Mouse (Mus musculus) kidney, embryonic 15.5 days (tissue): Measurements from ENCODE around the gene Ispd. TPM values are rescaled to one million over a fixed set of nuclear protein-coding genes. Genes with fewer than 3 reads are reported as not detected.
"Not testable (repeated sequence)": the region's sequence is repeated elsewhere in the genome, so short reads cannot be mapped to it uniquely, and the experiment has no call there.

ENCODE experiments used
- ATAC-seq: fragments of 200-750 bp; cut with Nextera tagmentation; replicated peaks from 2 replicates; pipeline ENCODE4 v1.8.0; 2017; ENCODE audit warnings: moderate TSS enrichment; ENCODE audit not compliant: low FRiP score
- H3K27ac ChIP-seq: fragments of 300-500 bp; sonication (generic); 2 replicates; pipeline ENCODE4 v1.5.1; 2015; ENCODE audit warnings: mild to moderate bottlenecking, inconsistent platforms
- H3K27me3 ChIP-seq: fragments of 300-500 bp; sonication (generic); 2 replicates; pipeline ENCODE4 v1.6.1; 2015; ENCODE audit warnings: inconsistent platforms
- H3K36me3 ChIP-seq: fragments of 300-500 bp; sonication (generic); 2 replicates; pipeline ENCODE4 v1.6.1; 2015; ENCODE audit warnings: inconsistent platforms
- H3K4me1 ChIP-seq: fragments of 300-500 bp; sonication (generic); 2 replicates; pipeline ENCODE4 v1.6.1; 2015; ENCODE audit warnings: inconsistent platforms
- H3K4me2 ChIP-seq: fragments of 300-500 bp; sonication (generic); 2 replicates; pipeline ENCODE4 v1.6.1; 2015; ENCODE audit warnings: moderate library complexity, mild to moderate bottlenecking, inconsistent platforms
- H3K4me3 ChIP-seq: fragments of 300-500 bp; sonication (generic); replicated peaks from 2 replicates; pipeline ENCODE4 v1.5.1; 2015; ENCODE audit warnings: mild to moderate bottlenecking, inconsistent platforms
- H3K9ac ChIP-seq: fragments of 300-500 bp; sonication (generic); 2 replicates; pipeline ENCODE4 v1.6.1; 2015; ENCODE audit warnings: mild to moderate bottlenecking, inconsistent platforms
- H3K9me3 ChIP-seq: fragments of 300-500 bp; sonication (generic); replicated peaks from 2 replicates; pipeline ENCODE4 v1.6.1; 2016; ENCODE audit warnings: inconsistent platforms
- WGBS: fragments of 180-500 bp; shearing (Covaris S2); methylation state at CpG from one replicate; pipeline ENCODE4 v1.1.7; 2015; ENCODE audit warnings: mixed read lengths; 5-methylcytosine and 5-hydroxymethylcytosine counted together
- polyA plus RNA-seq: library from polyadenylated mRNA; unstranded; fragments of >200 nt; fragmentation: Nextera tagmentation; extraction: Ambion mirVana; gene quantifications from 2 replicates; pipeline ENCODE4 v1.2.1, GENCODE M21; 2015

Gene Ispd
- 15.2 and 16.8 TPM in 2 replicates for polyA plus RNA-seq

GRCm38 (mm10) chr12:36381441-36382340 lies at the start of gene Ispd, which contains the start of gene D630036H23Rik:
Gene Ispd (plus strand): TSS chr12:36381450.
Gene D630036H23Rik (minus strand): TSS chr12:36382181.
- H3K27ac ChIP-seq: peak within 1 kb of the TSS; percentile 96
- H3K9me3 ChIP-seq: no peaks in the 10 kb centered on the region
- H3K36me3 ChIP-seq: no peaks in the 10 kb centered on the region
- WGBS: under 1% methylated on average over 64 of the region's 64 CpGs
- H3K9ac ChIP-seq: peak within 1 kb of the TSS; percentile 92
- peak; percentile 95 for ATAC-seq
- H3K4me3 ChIP-seq: peak within 1 kb of the TSS; percentile 69
- no peaks in the 10 kb centered on the region for H3K27me3 ChIP-seq
- peaks cover 24% of the 10 kb centered on the region for H3K4me1 ChIP-seq
- peak within 1 kb of the TSS; percentile 86 for H3K4me2 ChIP-seq

GRCm38 (mm10) chr12:36332676-36333075 lies 48.6 kb upstream of the Ispd start:
- no peak overlapping the region for H3K4me3 ChIP-seq
- H3K27me3 ChIP-seq: no peaks in the 10 kb centered on the region
- no peak overlapping the region for H3K27ac ChIP-seq
- no peak overlapping the region for H3K4me2 ChIP-seq
- no peak for ATAC-seq
- H3K9ac ChIP-seq: no peak overlapping the region
- no peaks in the 10 kb centered on the region for H3K9me3 ChIP-seq
- H3K36me3 ChIP-seq: no peaks in the 10 kb centered on the region
- H3K4me1 ChIP-seq: no peaks in the 10 kb centered on the region
- 87% methylated on average over 1 of the region's 1 CpGs for WGBS

GRCm38 (mm10) chr12:36333837-36334281 lies 47.4 kb upstream of the Ispd start:
- H3K27ac ChIP-seq: no peak overlapping the region
- H3K4me3 ChIP-seq: no peak overlapping the region
- H3K9ac ChIP-seq: no peak overlapping the region
- no peaks in the 10 kb centered on the region for H3K9me3 ChIP-seq
- H3K4me2 ChIP-seq: no peak overlapping the region
- 75% methylated on average over 9 of the region's 9 CpGs for whole genome bisulfite sequencing
- H3K36me3 ChIP-seq: no peaks in the 10 kb centered on the region
- no peaks in the 10 kb centered on the region for H3K27me3 ChIP-seq
- no peak for ATAC-seq
- no peaks in the 10 kb centered on the region for H3K4me1 ChIP-seq

- Histone ChIP-seq H3K9ac (no peak overlapping the region), H3K4me1 (no peaks in the 10 kb centered on the region), H3K36me3 (no peaks in the 10 kb centered on the region), H3K4me2 (no peak overlapping the region), H3K4me3 (no peak overlapping the region), H3K27ac (no peak overlapping the region), H3K27me3 (no peaks in the 10 kb centered on the region), H3K9me3 (no peaks in the 10 kb centered on the region)
- no peak for ATAC-seq
- 73% methylated on average over 4 of the region's 4 CpGs for WGBS
Observed at GRCm38 (mm10) chr12:36344131-36344530, 37.1 kb upstream of the Ispd start.

GRCm38 (mm10) chr12:36360064-36360463 lies 21.2 kb upstream of the Ispd start:
- Histone ChIP-seq H3K4me3 (no peak overlapping the region), H3K4me1 (no peaks in the 10 kb centered on the region), H3K9ac (no peak overlapping the region), H3K27me3 (no peaks in the 10 kb centered on the region), H3K27ac (no peak overlapping the region), H3K9me3 (no peaks in the 10 kb centered on the region), H3K4me2 (no peak overlapping the region), H3K36me3 (no peaks in the 10 kb centered on the region)
- 90% methylated on average over 3 of the region's 3 CpGs for WGBS
- no peak for ATAC-seq

GRCm38 (mm10) chr12:36360693-36361092 lies 20.6 kb upstream of the Ispd start:
- Histone ChIP-seq H3K4me1 (no peaks in the 10 kb centered on the region), H3K9ac (no peak overlapping the region), H3K4me3 (no peak overlapping the region), H3K27me3 (no peaks in the 10 kb centered on the region), H3K27ac (no peak overlapping the region), H3K4me2 (no peak overlapping the region), H3K9me3 (no peaks in the 10 kb centered on the region), H3K36me3 (no peaks in the 10 kb centered on the region)
- ATAC-seq: no peak
- 93% methylated on average over 5 of the region's 5 CpGs for WGBS

GRCm38 (mm10) chr12:36364013-36364412 lies 17.2 kb upstream of the Ispd start:
- H3K9me3 ChIP-seq: no peaks in the 10 kb centered on the region
- H3K4me2 ChIP-seq: no peak overlapping the region
- 85% methylated on average over 4 of the region's 4 CpGs for WGBS
- H3K27ac ChIP-seq: no peak overlapping the region
- no peaks in the 10 kb centered on the region for H3K27me3 ChIP-seq
- no peaks in the 10 kb centered on the region for H3K36me3 ChIP-seq
- no peaks in the 10 kb centered on the region for H3K4me1 ChIP-seq
- ATAC-seq: no peak
- H3K4me3 ChIP-seq: no peak overlapping the region
- H3K9ac ChIP-seq: no peak overlapping the region

- no peak overlapping the region for H3K9ac ChIP-seq
- 51% methylated on average over 4 of the region's 4 CpGs for WGBS
- no peak overlapping the region for H3K4me2 ChIP-seq
- no peaks in the 10 kb centered on the region for H3K4me1 ChIP-seq
- H3K9me3 ChIP-seq: no peaks in the 10 kb centered on the region
- no peaks in the 10 kb centered on the region for H3K27me3 ChIP-seq
- H3K36me3 ChIP-seq: no peaks in the 10 kb centered on the region
- H3K4me3 ChIP-seq: no peak overlapping the region
- no peak for ATAC-seq
- H3K27ac ChIP-seq: no peak overlapping the region
Observed at GRCm38 (mm10) chr12:36373237-36373998, 7.8 kb upstream of the Ispd start.

GRCm38 (mm10) chr12:36376391-36376790 lies 4.9 kb upstream of the Ispd start:
- H3K36me3 ChIP-seq, H3K4me2 ChIP-seq, ATAC-seq, H3K27ac ChIP-seq, H3K27me3 ChIP-seq, H3K9me3 ChIP-seq, H3K9ac ChIP-seq, H3K4me3 ChIP-seq: not testable (repeated sequence)
- 80% methylated on average over 3 of the region's 4 CpGs for WGBS
- H3K4me1 ChIP-seq: peaks cover 14% of the 10 kb centered on the region

GRCm38 (mm10) chr12:36380254-36380653 lies 996 bp upstream of the Ispd start:
- H3K4me2 ChIP-seq: no peak overlapping the region
- no peak for ATAC-seq
- no peak overlapping the region for H3K9ac ChIP-seq
- H3K27ac ChIP-seq: no peak overlapping the region
- 57% methylated on average over 3 of the region's 3 CpGs for WGBS
- H3K9me3 ChIP-seq: no peaks in the 10 kb centered on the region
- H3K27me3 ChIP-seq: no peaks in the 10 kb centered on the region
- H3K36me3 ChIP-seq: no peaks in the 10 kb centered on the region
- H3K4me1 ChIP-seq: peaks cover 24% of the 10 kb centered on the region
- no peak overlapping the region for H3K4me3 ChIP-seq

GRCm38 (mm10) chr12:36380806-36381205 lies 444 bp upstream of the Ispd start:
- H3K27ac ChIP-seq: no peak overlapping the region; the same call in 1 of the 2 replicates
- no peak overlapping the region for H3K9ac ChIP-seq
- WGBS: 46% methylated on average over 5 of the region's 5 CpGs
- no peaks in the 10 kb centered on the region for H3K9me3 ChIP-seq
- H3K36me3 ChIP-seq: no peaks in the 10 kb centered on the region
- peaks cover 24% of the 10 kb centered on the region for H3K4me1 ChIP-seq
- peak overlapping the region; percentile 86 for H3K4me2 ChIP-seq
- no peak for ATAC-seq
- H3K4me3 ChIP-seq: no peak overlapping the region
- no peaks in the 10 kb centered on the region for H3K27me3 ChIP-seq

- no peak overlapping the region for H3K9ac ChIP-seq
- no peaks in the 10 kb centered on the region for H3K27me3 ChIP-seq
- no peak overlapping the region for H3K4me3 ChIP-seq
- H3K4me1 ChIP-seq: peaks cover 19% of the 10 kb centered on the region
- H3K27ac ChIP-seq: no peak overlapping the region
- H3K9me3 ChIP-seq: no peaks in the 10 kb centered on the region
- 58% methylated on average over 6 of the region's 6 CpGs for WGBS
- ATAC-seq: no peak
- H3K36me3 ChIP-seq: no peaks in the 10 kb centered on the region
- H3K4me2 ChIP-seq: no peak overlapping the region
Observed at GRCm38 (mm10) chr12:36385386-36385785, 4.1 kb downstream of the Ispd start.
